Mouse (Mus musculus): ENCODE measurements at regions not wholly inside any gene's neighbourhood (a gene's known extent, or its start where the extent isn't known, plus 50 kb on each side); places are given as distances from the start of the nearest gene placed in this dataset.

- Histone ChIP-seq H3K4me2 (ENCODE audit: low read depth, low read length) (no peak overlapping the region), H3K36me3 (ENCODE audit: control insufficient read depth, insufficient read depth, low read length) (no peaks in the 10 kb centered on the region), H3K4me1 (ENCODE audit: control insufficient read depth, insufficient read depth, low read length) (peaks cover 17% of the 10 kb centered on the region), H3K9ac (ENCODE audit: low read depth, low read length) (no peak overlapping the region), H3K4me3 (ENCODE audit: low read depth, low read length) (no peak overlapping the region), H3K9me3 (ENCODE audit: control insufficient read depth, low read length) (no peaks in the 10 kb centered on the region), H3K27me3 (replicated peaks; ENCODE audit: control insufficient read depth, insufficient read depth, low read length) (no peaks in the 10 kb centered on the region), H3K27ac (replicated peaks; ENCODE audit: low read depth, low read length) (no peak overlapping the region)
- no peak for ATAC-seq (ENCODE audit: low read depth)
- DNase-seq (ENCODE audit: low spot score) = no peak
- WGBS = 50% methylated on average over 10 of the region's 10 CpGs
Observed at GRCm38 (mm10) chr2:166348654-166349053, 193.2 kb upstream of the Sulf2 start.

- no peaks in the 10 kb centered on the region for H3K36me3 ChIP-seq (ENCODE audit: control insufficient read depth, insufficient read depth, low read length)
- no peak overlapping the region for H3K27ac ChIP-seq (replicated peaks; ENCODE audit: low read depth, low read length)
- no peaks in the 10 kb centered on the region for H3K9me3 ChIP-seq (ENCODE audit: control insufficient read depth, low read length)
- H3K27me3 ChIP-seq (replicated peaks; ENCODE audit: control insufficient read depth, insufficient read depth, low read length) = no peaks in the 10 kb centered on the region
- H3K4me3 ChIP-seq (ENCODE audit: low read depth, low read length) = no peak overlapping the region
- 60% methylated on average over 18 of the region's 18 CpGs for WGBS
- H3K9ac ChIP-seq (ENCODE audit: low read depth, low read length) = no peak overlapping the region
- peaks cover 9% of the 10 kb centered on the region for H3K4me1 ChIP-seq (ENCODE audit: control insufficient read depth, insufficient read depth, low read length)
- H3K4me2 ChIP-seq (ENCODE audit: low read depth, low read length) = no peak overlapping the region
- DNase-seq (ENCODE audit: low spot score) = no peak
- no peak for ATAC-seq (ENCODE audit: low read depth)
Observed at GRCm38 (mm10) chr2:166346421-166347182, 191.1 kb upstream of the Sulf2 start.

GRCm38 (mm10) chr2:166343551-166344340 lies 188.3 kb upstream of the Sulf2 start:
- ATAC-seq (ENCODE audit: low read depth) = peak; percentile 46
- no peaks in the 10 kb centered on the region for H3K9me3 ChIP-seq (ENCODE audit: control insufficient read depth, low read length)

GRCm38 (mm10) chr2:166342407-166342806 lies 186.9 kb upstream of the Sulf2 start:
- H3K4me3 ChIP-seq (ENCODE audit: low read depth, low read length) = no peak overlapping the region
- H3K9ac ChIP-seq (ENCODE audit: low read depth, low read length) = no peak overlapping the region
- ATAC-seq (ENCODE audit: low read depth) (no peak), DNase-seq (ENCODE audit: low spot score) (peak; percentile 75)
- H3K27ac ChIP-seq (replicated peaks; ENCODE audit: low read depth, low read length) = no peak overlapping the region
- 61% methylated on average over 9 of the region's 9 CpGs for WGBS
- no peaks in the 10 kb centered on the region for H3K36me3 ChIP-seq (ENCODE audit: control insufficient read depth, insufficient read depth, low read length)
- H3K4me2 ChIP-seq (ENCODE audit: low read depth, low read length) = no peak overlapping the region
- H3K9me3 ChIP-seq (ENCODE audit: control insufficient read depth, low read length) = no peaks in the 10 kb centered on the region
- H3K27me3 ChIP-seq (replicated peaks; ENCODE audit: control insufficient read depth, insufficient read depth, low read length) = no peaks in the 10 kb centered on the region
- H3K4me1 ChIP-seq (ENCODE audit: control insufficient read depth, insufficient read depth, low read length) = peaks cover 20% of the 10 kb centered on the region

More at GRCm38 (mm10) chr2:166343551-166344340, 188.3 kb upstream of the Sulf2 start:
- Histone ChIP-seq H3K9ac (ENCODE audit: low read depth, low read length) (no peak overlapping the region), H3K4me2 (ENCODE audit: low read depth, low read length) (no peak overlapping the region), H3K36me3 (ENCODE audit: control insufficient read depth, insufficient read depth, low read length) (no peaks in the 10 kb centered on the region), H3K27ac (replicated peaks; ENCODE audit: low read depth, low read length) (peak overlapping the region; percentile 68), H3K27me3 (replicated peaks; ENCODE audit: control insufficient read depth, insufficient read depth, low read length) (no peaks in the 10 kb centered on the region), H3K4me1 (ENCODE audit: control insufficient read depth, insufficient read depth, low read length) (peaks cover 9% of the 10 kb centered on the region), H3K4me3 (ENCODE audit: low read depth, low read length) (no peak overlapping the region)
- DNase-seq (ENCODE audit: low spot score) = peak; percentile 72
- WGBS = 26% methylated on average over 10 of the region's 10 CpGs

GRCm38 (mm10) chr2:166340196-166340595 lies 184.7 kb upstream of the Sulf2 start:
- H3K27me3 ChIP-seq (replicated peaks; ENCODE audit: control insufficient read depth, insufficient read depth, low read length) = no peaks in the 10 kb centered on the region
- peaks cover 31% of the 10 kb centered on the region for H3K4me1 ChIP-seq (ENCODE audit: control insufficient read depth, insufficient read depth, low read length)
- ATAC-seq (ENCODE audit: low read depth) = no peak
- no peak overlapping the region for H3K4me3 ChIP-seq (ENCODE audit: low read depth, low read length)
- WGBS = 94% methylated on average over 9 of the region's 9 CpGs
- no peak for DNase-seq (ENCODE audit: low spot score)
- no peak overlapping the region for H3K4me2 ChIP-seq (ENCODE audit: low read depth, low read length)
- no peaks in the 10 kb centered on the region for H3K9me3 ChIP-seq (ENCODE audit: control insufficient read depth, low read length)
- no peaks in the 10 kb centered on the region for H3K36me3 ChIP-seq (ENCODE audit: control insufficient read depth, insufficient read depth, low read length)
- H3K9ac ChIP-seq (ENCODE audit: low read depth, low read length) = no peak overlapping the region
- H3K27ac ChIP-seq (replicated peaks; ENCODE audit: low read depth, low read length) = no peak overlapping the region

GRCm38 (mm10) chr2:166339427-166339826 lies 184.0 kb upstream of the Sulf2 start:
- no peaks in the 10 kb centered on the region for H3K9me3 ChIP-seq (ENCODE audit: control insufficient read depth, low read length)
- no peak overlapping the region for H3K9ac ChIP-seq (ENCODE audit: low read depth, low read length)
- WGBS = 81% methylated on average over 5 of the region's 5 CpGs
- H3K4me1 ChIP-seq (ENCODE audit: control insufficient read depth, insufficient read depth, low read length) = peaks cover 35% of the 10 kb centered on the region
- H3K4me3 ChIP-seq (ENCODE audit: low read depth, low read length) = no peak overlapping the region
- peak overlapping the region; percentile 49; the same call in 1 of the 2 replicates for H3K27ac ChIP-seq (replicated peaks; ENCODE audit: low read depth, low read length)
- no peak overlapping the region for H3K4me2 ChIP-seq (ENCODE audit: low read depth, low read length)
- ATAC-seq (ENCODE audit: low read depth) (no peak), DNase-seq (ENCODE audit: low spot score) (no peak)
- no peaks in the 10 kb centered on the region for H3K36me3 ChIP-seq (ENCODE audit: control insufficient read depth, insufficient read depth, low read length)
- H3K27me3 ChIP-seq (replicated peaks; ENCODE audit: control insufficient read depth, insufficient read depth, low read length) = no peaks in the 10 kb centered on the region

- Histone ChIP-seq H3K4me3 (ENCODE audit: low read depth, low read length) (no peak overlapping the region), H3K9me3 (ENCODE audit: control insufficient read depth, low read length) (no peaks in the 10 kb centered on the region), H3K4me1 (ENCODE audit: control insufficient read depth, insufficient read depth, low read length) (peaks cover 36% of the 10 kb centered on the region), H3K27me3 (replicated peaks; ENCODE audit: control insufficient read depth, insufficient read depth, low read length) (no peaks in the 10 kb centered on the region), H3K9ac (ENCODE audit: low read depth, low read length) (no peak overlapping the region), H3K36me3 (ENCODE audit: control insufficient read depth, insufficient read depth, low read length) (no peaks in the 10 kb centered on the region), H3K27ac (replicated peaks; ENCODE audit: low read depth, low read length) (peak overlapping the region; percentile 49), H3K4me2 (ENCODE audit: low read depth, low read length) (no peak overlapping the region)
- DNase-seq (ENCODE audit: low spot score) (no peak), ATAC-seq (ENCODE audit: low read depth) (peak; percentile 3; the same call in 1 of the 2 replicates)
- 33% methylated on average over 11 of the region's 11 CpGs for WGBS
Observed at GRCm38 (mm10) chr2:166338396-166339085, 183.1 kb upstream of the Sulf2 start.

GRCm38 (mm10) chr2:166337666-166338065 lies 182.2 kb upstream of the Sulf2 start:
- Histone ChIP-seq H3K9ac (ENCODE audit: low read depth, low read length) (no peak overlapping the region), H3K36me3 (ENCODE audit: control insufficient read depth, insufficient read depth, low read length) (no peaks in the 10 kb centered on the region), H3K27ac (replicated peaks; ENCODE audit: low read depth, low read length) (peak overlapping the region; percentile 75), H3K4me1 (ENCODE audit: control insufficient read depth, insufficient read depth, low read length) (peaks cover 44% of the 10 kb centered on the region), H3K27me3 (replicated peaks; ENCODE audit: control insufficient read depth, insufficient read depth, low read length) (no peaks in the 10 kb centered on the region), H3K9me3 (ENCODE audit: control insufficient read depth, low read length) (no peaks in the 10 kb centered on the region), H3K4me3 (ENCODE audit: low read depth, low read length) (no peak overlapping the region), H3K4me2 (ENCODE audit: low read depth, low read length) (no peak overlapping the region)
- DNase-seq (ENCODE audit: low spot score) (no peak), ATAC-seq (ENCODE audit: low read depth) (no peak)
- WGBS = 33% methylated on average over 7 of the region's 7 CpGs
